Comparison of ENCODE assay signal across 11 mouse cellular contexts in genomic region chr3:57509945-57510675, GRCm38 (mm10).
DNase-seq lines count a peak whose midpoint lies in the region; ATAC-seq and TF ChIP-seq lines count a peak whose summit lies in the region.
"Had no signal": no experiment of that assay in that cellular context is flagged by ENCODE, and none has a peak within 500 bp of the region (broad histone marks: within the 10 kb centered on the region; RNA-seq: fewer than 3 reads in every experiment).

No protein-coding gene starts in this region.

- intact Hi-C loops in heart, adult 2 months (cut with DNase I) = loop anchor here (2.0 to 5.0 kb wide), 2 partner anchors 32 to 65 kb away; partner anchors contain the start of gene Wwtr1

- no peaks in the 10 kb centered on the region for H3K27me3 ChIP-seq in heart, adult 2 months (ENCODE audit: control insufficient read depth, insufficient read depth, low read length)
- no peaks in the 10 kb centered on the region for H3K27me3 ChIP-seq in heart, embryonic 11.5 days (ENCODE audit: control insufficient read depth, insufficient read depth, low read length)
- H3K27me3 ChIP-seq: kidney, embryonic 15.5 days; limb, embryonic 13.5 days; midbrain, embryonic 12.5 days had no signal

- H3K4me2 ChIP-seq in heart, embryonic 11.5 days = no peak overlapping the region
- H3K4me2 ChIP-seq: kidney, embryonic 15.5 days; limb, embryonic 13.5 days; midbrain, embryonic 12.5 days had no signal

- H3K4me3 ChIP-seq in heart, adult 2 months = no peak overlapping the region
- H3K4me3 ChIP-seq in heart, embryonic 11.5 days (ENCODE audit: low read depth, low read length) = no peak overlapping the region
- H3K4me3 ChIP-seq in embryonic fibroblast, embryonic 13.5 days (ENCODE audit: insufficient read depth, low read length) = no peak overlapping the region
- H3K4me3 ChIP-seq: kidney, embryonic 15.5 days; limb, embryonic 13.5 days; midbrain, embryonic 12.5 days had no signal

- WGBS in heart, adult 2 months = 41% methylated on average over 7 of the region's 7 CpGs
- 83% methylated on average over 7 of the region's 7 CpGs for WGBS in heart, embryonic 11.5 days (ENCODE audit: insufficient replicate concordance)

- no peak for TF ChIP-seq CTCF in heart, adult 2 months (IDR thresholded peaks at IDR 0.05)
- no peak for TF ChIP-seq CTCF in embryonic fibroblast, embryonic 13.5 days (IDR thresholded peaks at IDR 0.05; ENCODE audit: borderline replicate concordance, insufficient read depth, low read length)

- H3K9ac ChIP-seq in heart, adult 2 months (ENCODE audit: low read depth, low read length) = no peak overlapping the region
- H3K9ac ChIP-seq in heart, embryonic 11.5 days (ENCODE audit: low read depth, low read length) = no peak overlapping the region
- H3K9ac ChIP-seq: kidney, embryonic 15.5 days; limb, embryonic 13.5 days; midbrain, embryonic 12.5 days had no signal

- DNase-seq in heart, adult 2 months = peak in 1 of 2 experiments; percentile 67
- DNase-seq in 416B (ENCODE audit: low read depth) = peak; percentile 44
- DNase-seq in lung, postnatal 10 days = peak; percentile 50
- no peak for DNase-seq in embryo, embryonic 10 days (ENCODE audit: low spot score)
- DNase-seq in right cerebral cortex, adult 18-20 months = no peak
- no peak for DNase-seq in left cerebral cortex, adult 8-10 months (ENCODE audit: low spot score in 2 of 2)

- peak overlapping the region; percentile 63 for H3K27ac ChIP-seq in heart, adult 2 months
- H3K27ac ChIP-seq in heart, embryonic 11.5 days (ENCODE audit: low read depth, low read length) = no peak overlapping the region
- peak overlapping the region; percentile 65 for H3K27ac ChIP-seq in embryonic fibroblast, embryonic 13.5 days (ENCODE audit: insufficient read depth, low read length)
- H3K27ac ChIP-seq: kidney, embryonic 15.5 days; limb, embryonic 13.5 days; midbrain, embryonic 12.5 days had no signal

- no peak for TF ChIP-seq EP300 in heart, adult 2 months (IDR thresholded peaks at IDR 0.05; ENCODE audit: insufficient read depth, low read depth, low read length)

- TF ChIP-seq POLR2A in heart, adult 2 months (IDR thresholded peaks at IDR 0.05; ENCODE audit: insufficient read depth, low read depth, low read length) = no peak
- no peak for TF ChIP-seq POLR2A in embryonic fibroblast, embryonic 13.5 days (IDR thresholded peaks at IDR 0.05; ENCODE audit: low read depth, low read length)

- peaks cover 6% of the 10 kb centered on the region; the same call in 1 of the 2 replicates for H3K79me2 ChIP-seq in heart, adult 2 months (replicated peaks; ENCODE audit: control insufficient read depth, insufficient read depth, low read length)

- ATAC-seq in heart, embryonic 11.5 days (replicated peaks; ENCODE audit: insufficient number of reproducible peaks, low FRiP score, low TSS enrichment) = no peak

- peaks cover 45% of the 10 kb centered on the region for H3K36me3 ChIP-seq in heart, adult 2 months (ENCODE audit: control insufficient read depth, insufficient read depth, low read length)
- no peaks in the 10 kb centered on the region for H3K36me3 ChIP-seq in heart, embryonic 11.5 days (ENCODE audit: control insufficient read depth, insufficient read depth, low read length)
- H3K36me3 ChIP-seq: kidney, embryonic 15.5 days; limb, embryonic 13.5 days; midbrain, embryonic 12.5 days had no signal

- no peaks in the 10 kb centered on the region for H3K9me3 ChIP-seq in heart, embryonic 11.5 days (replicated peaks; ENCODE audit: control insufficient read depth, low read length)
- H3K9me3 ChIP-seq: kidney, embryonic 15.5 days; limb, embryonic 13.5 days; midbrain, embryonic 12.5 days had no signal

- peaks cover 32% of the 10 kb centered on the region for H3K4me1 ChIP-seq in heart, adult 2 months (ENCODE audit: control insufficient read depth, insufficient read depth, low read length)
- H3K4me1 ChIP-seq in heart, embryonic 11.5 days (ENCODE audit: control insufficient read depth, insufficient read depth, low read length) = no peaks in the 10 kb centered on the region
- peaks cover 20% of the 10 kb centered on the region for H3K4me1 ChIP-seq in embryonic fibroblast, embryonic 13.5 days (ENCODE audit: control insufficient read depth, insufficient read depth, low read length)

Comparison
In these comparisons a context has a peak if more than half of its experiments do, and no peak if none do; other contexts are left out.
1. DNase-seq: peak in 416B (single experiment) and lung, postnatal 10 days (single experiment); none in embryo, embryonic 10 days (single experiment), right cerebral cortex, adult 18-20 months (single experiment) and left cerebral cortex, adult 8-10 months (0 of 2).